Mouse (Mus musculus): ENCODE measurements around the gene C1qa.

- TF ChIP-seq CTCF (IDR thresholded peaks at IDR 0.05; ENCODE audit: low read depth, low read length) = no peak
- no peak for TF ChIP-seq POLR2A (IDR thresholded peaks at IDR 0.05; ENCODE audit: borderline replicate concordance, low read depth, low read length)
Observed at GRCm38 (mm10) chr4:136889981-136890380, 8.6 kb downstream of the C1qa start.

All from bone marrow macrophage, adult 2 months (primary cell).